Mouse (Mus musculus): Measurements from ENCODE around the gene Fkrp. TPM values are rescaled to one million over a fixed set of nuclear protein-coding genes. Genes with fewer than 3 reads are reported as not detected.

The Fkrp gene
- polyA plus RNA-seq, 1 experiment, result 7.2 TPM

- peaks cover 14% of the 10 kb centered on the region for H3K4me1 ChIP-seq (ENCODE audit: control insufficient read depth, insufficient read depth, low read length)
- H3K4me3 ChIP-seq (replicated peaks; ENCODE audit: control insufficient read depth, low read depth, low read length), result no peak overlapping the region
These were observed 7.2 kb upstream of the Fkrp start for GRCm38 (mm10) chr7:16823734-16824133.

GRCm38 (mm10) chr7:16821669-16822101 lies 5.2 kb upstream of the Fkrp start:
- WGBS, result 79% methylated on average over 4 of the region's 4 CpGs
- Histone ChIP-seq H3K4me3 (replicated peaks; ENCODE audit: control insufficient read depth, low read depth, low read length) (no peak overlapping the region), H3K27ac (ENCODE audit: control insufficient read depth, insufficient read depth, low read depth, low read length, poor library complexity) (no peak overlapping the region), H3K4me1 (ENCODE audit: control insufficient read depth, insufficient read depth, low read length) (peaks cover 12% of the 10 kb centered on the region)
- TF ChIP-seq CTCF (IDR thresholded peaks at IDR 0.05; ENCODE audit: control insufficient read depth, insufficient read depth, low read length), result no peak
- no peak for TF ChIP-seq POLR2A (IDR thresholded peaks at IDR 0.05; ENCODE audit: borderline replicate concordance, control insufficient read depth, low read depth, low read length)

More at GRCm38 (mm10) chr7:16823734-16824133, 7.2 kb upstream of the Fkrp start:
- no peak for TF ChIP-seq POLR2A (IDR thresholded peaks at IDR 0.05; ENCODE audit: borderline replicate concordance, control insufficient read depth, low read depth, low read length)
- no peak for TF ChIP-seq CTCF (IDR thresholded peaks at IDR 0.05; ENCODE audit: control insufficient read depth, insufficient read depth, low read length)
- 74% methylated on average over 5 of the region's 5 CpGs for WGBS
- no peak overlapping the region for H3K27ac ChIP-seq (ENCODE audit: control insufficient read depth, insufficient read depth, low read depth, low read length, poor library complexity)

- Histone ChIP-seq H3K4me3 (replicated peaks; ENCODE audit: control insufficient read depth, low read depth, low read length) (no peak overlapping the region), H3K27ac (ENCODE audit: control insufficient read depth, insufficient read depth, low read depth, low read length, poor library complexity) (no peak overlapping the region), H3K4me1 (ENCODE audit: control insufficient read depth, insufficient read depth, low read length) (peaks cover 10% of the 10 kb centered on the region)
- TF ChIP-seq CTCF (IDR thresholded peaks at IDR 0.05; ENCODE audit: control insufficient read depth, insufficient read depth, low read length), result no peak
- TF ChIP-seq POLR2A (IDR thresholded peaks at IDR 0.05; ENCODE audit: borderline replicate concordance, control insufficient read depth, low read depth, low read length), result no peak
- WGBS, result 72% methylated on average over 3 of the region's 3 CpGs
These were observed 4.6 kb upstream of the Fkrp start for GRCm38 (mm10) chr7:16821091-16821490.

GRCm38 (mm10) chr7:16820271-16820763 lies 3.8 kb upstream of the Fkrp start:
- no peak overlapping the region for H3K4me3 ChIP-seq (replicated peaks; ENCODE audit: control insufficient read depth, low read depth, low read length)
- TF ChIP-seq POLR2A (IDR thresholded peaks at IDR 0.05; ENCODE audit: borderline replicate concordance, control insufficient read depth, low read depth, low read length) (no peak), CTCF (IDR thresholded peaks at IDR 0.05; ENCODE audit: control insufficient read depth, insufficient read depth, low read length) (no peak)
- no peak overlapping the region; the same call in 1 of the 2 replicates for H3K27ac ChIP-seq (ENCODE audit: control insufficient read depth, insufficient read depth, low read depth, low read length, poor library complexity)
- WGBS, result 45% methylated on average over 5 of the region's 5 CpGs
- peaks cover 8% of the 10 kb centered on the region; the same call in 1 of the 2 replicates for H3K4me1 ChIP-seq (ENCODE audit: control insufficient read depth, insufficient read depth, low read length)

- no peak for TF ChIP-seq CTCF (IDR thresholded peaks at IDR 0.05; ENCODE audit: control insufficient read depth, insufficient read depth, low read length)
- TF ChIP-seq POLR2A (IDR thresholded peaks at IDR 0.05; ENCODE audit: borderline replicate concordance, control insufficient read depth, low read depth, low read length), result no peak
- H3K4me1 ChIP-seq (ENCODE audit: control insufficient read depth, insufficient read depth, low read length), result peaks cover 8% of the 10 kb centered on the region; the same call in 1 of the 2 replicates
- WGBS, result 54% methylated on average over 5 of the region's 5 CpGs
- no peak overlapping the region for H3K27ac ChIP-seq (ENCODE audit: control insufficient read depth, insufficient read depth, low read depth, low read length, poor library complexity)
- H3K4me3 ChIP-seq (replicated peaks; ENCODE audit: control insufficient read depth, low read depth, low read length), result no peak overlapping the region
These were observed 3.3 kb upstream of the Fkrp start for GRCm38 (mm10) chr7:16819794-16820193.

GRCm38 (mm10) chr7:16817693-16818092 lies 1.2 kb upstream of the Fkrp start:
- H3K4me1 ChIP-seq (ENCODE audit: control insufficient read depth, insufficient read depth, low read length), result peaks cover 8% of the 10 kb centered on the region; the same call in 1 of the 2 replicates
- no peak for TF ChIP-seq CTCF (IDR thresholded peaks at IDR 0.05; ENCODE audit: control insufficient read depth, insufficient read depth, low read length)
- no peak for TF ChIP-seq POLR2A (IDR thresholded peaks at IDR 0.05; ENCODE audit: borderline replicate concordance, control insufficient read depth, low read depth, low read length)
- peak overlapping the region; percentile 98 for H3K4me3 ChIP-seq (replicated peaks; ENCODE audit: control insufficient read depth, low read depth, low read length)
- H3K27ac ChIP-seq (ENCODE audit: control insufficient read depth, insufficient read depth, low read depth, low read length, poor library complexity), result no peak overlapping the region
- WGBS, result 68% methylated on average over 3 of the region's 3 CpGs

- WGBS, result 1% methylated on average over 55 of the region's 55 CpGs
- Histone ChIP-seq H3K4me3 (replicated peaks; ENCODE audit: control insufficient read depth, low read depth, low read length) (peak overlapping the region; percentile 81), H3K4me1 (ENCODE audit: control insufficient read depth, insufficient read depth, low read length) (peaks cover 8% of the 10 kb centered on the region; the same call in 1 of the 2 replicates), H3K27ac (ENCODE audit: control insufficient read depth, insufficient read depth, low read depth, low read length, poor library complexity) (peak overlapping the region; percentile 92)
- peak; percentile 47; the same call in 1 of the 2 replicates for TF ChIP-seq POLR2A (IDR thresholded peaks at IDR 0.05; ENCODE audit: borderline replicate concordance, control insufficient read depth, low read depth, low read length)
- TF ChIP-seq CTCF (IDR thresholded peaks at IDR 0.05; ENCODE audit: control insufficient read depth, insufficient read depth, low read length), result no peak
These were observed 456 bp downstream of the Fkrp start for GRCm38 (mm10) chr7:16816078-16816474.

- H3K4me3 ChIP-seq (replicated peaks; ENCODE audit: control insufficient read depth, low read depth, low read length), result peak within 1 kb of the TSS; percentile 98
- H3K27ac ChIP-seq (ENCODE audit: control insufficient read depth, insufficient read depth, low read depth, low read length, poor library complexity), result peak within 1 kb of the TSS; percentile 92
- H3K4me1 ChIP-seq (ENCODE audit: control insufficient read depth, insufficient read depth, low read length), result peaks cover 6% of the 10 kb centered on the region; the same call in 1 of the 2 replicates
- WGBS, result 13% methylated on average over 1 of the region's 1 CpGs
- TF ChIP-seq CTCF (IDR thresholded peaks at IDR 0.05; ENCODE audit: control insufficient read depth, insufficient read depth, low read length), result no peak
- no peak for TF ChIP-seq POLR2A (IDR thresholded peaks at IDR 0.05; ENCODE audit: borderline replicate concordance, control insufficient read depth, low read depth, low read length)
These were observed 1.1 kb downstream of the Fkrp start, which contains the start of gene Strn4 for GRCm38 (mm10) chr7:16815351-16815941. Gene Strn4, plus strand, starts transcription at chr7:16815889.
